Mouse (Mus musculus) olfactory bulb, adult 2 months (tissue): ENCODE measurements around the gene Cwc22. TPM values are rescaled to one million over a fixed set of nuclear protein-coding genes. Genes with fewer than 3 reads are reported as not detected.

Experiments
- H3K27ac ChIP-seq: fragments of 200-500 bp; 2 replicates; pipeline ENCODE4 v1.5.1; 2012; ENCODE audit warnings: low read depth, low read length; ENCODE audit not compliant: insufficient read depth
- H3K4me1 ChIP-seq: fragments of 200-500 bp; 2 replicates; pipeline ENCODE4 v1.6.1; 2012; ENCODE audit warnings: low read length; ENCODE audit not compliant: control insufficient read depth, insufficient read depth
- H3K4me3 ChIP-seq: fragments of 200-500 bp; 2 replicates; pipeline ENCODE4 v1.5.1; 2012; ENCODE audit warnings: mild to moderate bottlenecking, low read depth, low read length, moderate library complexity; ENCODE audit not compliant: insufficient read depth
- CTCF ChIP-seq: fragments of 200-500 bp; IDR thresholded peaks from 2 replicates; pipeline ENCODE4 v1.5.1; 2012; ENCODE audit warnings: low read depth, mild to moderate bottlenecking, low read length, moderate library complexity; ENCODE audit not compliant: insufficient read depth
- POLR2A ChIP-seq: fragments of 200-500 bp; IDR thresholded peaks from 2 replicates; pipeline ENCODE4 v1.6.1; 2012; ENCODE audit warnings: mild to moderate bottlenecking, low read depth, low read length, moderate library complexity; ENCODE audit not compliant: insufficient read depth
- WGBS: fragments of 180-500 bp; shearing (Covaris S2); methylation state at CpG from one replicate; pipeline ENCODE4 v1.1.7; 2018; 5-methylcytosine and 5-hydroxymethylcytosine counted together
- polyA plus RNA-seq: library from polyadenylated mRNA; stranded (reverse); fragments of >200 nt; gene quantifications from 2 replicates; pipeline ENCODE4 v1.2.4, GENCODE M21; 2012; ENCODE audit warnings: low replicate concordance; ENCODE audit not compliant: missing spikeins, insufficient read depth, insufficient read length

Gene Cwc22
- polyA plus RNA-seq, 1 experiment: not detected

DNA sequence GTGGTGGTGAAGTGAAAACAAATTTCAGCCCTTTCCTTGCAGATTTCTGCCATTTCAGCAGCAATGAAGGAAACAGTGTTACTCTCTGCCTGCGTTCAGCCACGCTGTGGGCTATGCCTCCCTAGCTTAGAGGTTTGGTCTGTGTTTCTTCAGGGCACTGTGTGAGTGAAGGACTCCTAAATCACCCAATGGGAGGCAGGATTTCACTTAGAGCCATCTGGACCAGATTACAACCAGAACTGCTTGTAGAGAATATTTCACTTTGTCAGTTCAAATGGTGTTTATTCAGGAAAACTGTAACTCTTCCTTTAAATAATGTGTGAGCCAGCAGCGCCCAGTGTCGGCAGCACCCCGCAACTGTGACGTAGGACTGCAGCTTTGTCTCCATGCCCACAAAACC, 82.2 kb downstream of the Cwc22 start:
- TF ChIP-seq CTCF: no peak
- no peak for TF ChIP-seq POLR2A
- Histone ChIP-seq H3K27ac (peak overlapping the region; percentile 56; the same call in 1 of the 2 replicates), H3K4me1 (peaks cover 9% of the 10 kb centered on the region), H3K4me3 (no peak overlapping the region)
- 49% methylated on average over 6 of the region's 6 CpGs for WGBS

DNA sequence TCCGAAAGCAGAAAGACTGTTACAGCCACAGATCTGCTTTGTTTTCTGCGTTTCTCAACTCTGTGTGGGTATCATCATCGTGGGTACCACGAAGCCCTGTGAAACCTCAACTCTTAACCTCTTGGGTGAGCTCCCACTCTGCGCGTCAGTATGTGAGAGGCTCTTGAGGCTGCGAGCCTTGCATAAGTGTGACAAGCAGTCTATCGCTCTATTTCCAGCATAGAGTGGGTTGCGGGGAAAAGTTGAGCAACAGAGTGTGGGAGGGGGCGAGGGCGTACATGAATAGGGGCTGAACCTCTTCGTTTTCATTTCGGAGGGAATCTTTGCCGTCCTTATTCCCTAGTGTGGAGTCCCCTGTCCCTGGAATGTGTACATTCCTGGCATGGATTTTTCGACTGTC, 82.7 kb downstream of the Cwc22 start:
- TF ChIP-seq CTCF: no peak
- TF ChIP-seq POLR2A: no peak
- H3K4me1 ChIP-seq: peaks cover 9% of the 10 kb centered on the region
- 53% methylated on average over 15 of the region's 15 CpGs for WGBS
- H3K4me3 ChIP-seq: peak overlapping the region; percentile 2; the same call in 1 of the 2 replicates
- peak overlapping the region; percentile 56; the same call in 1 of the 2 replicates for H3K27ac ChIP-seq

DNA sequence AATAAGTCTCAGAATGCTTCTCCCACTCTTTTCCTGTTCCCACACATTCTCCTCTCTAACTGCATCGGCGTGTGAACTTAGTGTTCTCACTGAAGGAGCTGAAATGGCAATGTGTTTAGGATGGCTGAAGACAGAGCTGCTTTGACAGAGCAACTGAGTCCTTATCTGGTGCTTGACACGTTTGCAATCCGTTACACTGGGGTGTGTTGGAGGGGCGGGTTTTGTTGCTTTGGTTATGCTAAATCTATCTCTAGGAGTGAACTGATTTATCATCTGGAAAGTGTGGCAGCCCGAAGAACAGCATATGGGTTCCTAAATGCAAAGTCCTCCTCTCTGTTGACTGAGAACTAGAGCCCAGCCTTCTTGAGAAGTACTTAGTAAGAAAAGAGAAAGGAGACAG, 104.7 kb downstream of the Cwc22 start:
- TF ChIP-seq CTCF (no peak), POLR2A (no peak)
- H3K27ac ChIP-seq: no peak overlapping the region
- no peaks in the 10 kb centered on the region for H3K4me1 ChIP-seq
- 46% methylated on average over 6 of the region's 6 CpGs for WGBS
- H3K4me3 ChIP-seq: no peak overlapping the region

DNA sequence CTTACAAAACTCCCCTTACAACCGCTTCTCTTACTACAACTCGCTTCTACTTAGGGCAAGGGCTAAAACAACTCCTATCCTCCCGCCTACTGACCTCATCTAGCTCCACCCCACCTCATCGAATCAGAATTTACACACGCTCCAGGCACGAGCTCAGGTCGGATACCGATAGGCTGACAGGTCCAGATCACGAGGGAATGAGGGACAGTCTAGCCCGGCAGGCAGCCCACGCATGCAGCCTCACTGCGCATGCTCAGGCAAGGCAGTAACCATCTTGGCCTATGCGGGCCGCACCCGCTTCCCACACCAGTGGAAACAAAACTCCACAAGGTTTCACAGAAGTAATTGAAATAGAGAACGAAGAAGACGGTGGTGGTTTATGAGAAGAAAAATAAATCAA, 106.6 kb downstream of the Cwc22 start:
- WGBS: 94% methylated on average over 17 of the region's 17 CpGs

DNA sequence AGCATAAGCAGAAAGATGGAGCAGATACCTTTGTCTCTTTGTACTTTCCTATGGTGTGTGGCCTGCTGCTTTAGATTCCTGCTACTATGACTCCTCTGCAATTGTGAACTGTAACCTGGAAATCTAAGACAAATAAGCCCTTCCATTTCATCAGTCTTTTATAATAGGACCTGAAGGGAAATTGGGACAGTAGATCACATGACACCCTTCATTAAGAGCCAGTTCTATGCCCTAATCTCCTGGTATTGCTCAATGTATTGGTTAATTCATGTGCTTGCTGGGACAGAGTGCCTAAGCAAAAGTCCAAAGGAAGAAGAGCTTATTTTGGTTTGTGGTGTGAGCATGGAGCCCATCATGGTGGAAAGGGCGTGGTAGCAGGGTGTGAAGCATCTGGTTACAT, 107.5 kb downstream of the Cwc22 start:
- no peak overlapping the region for H3K4me3 ChIP-seq

More for the DNA sequence above, 106.6 kb downstream of the Cwc22 start:
- H3K4me3 ChIP-seq: no peak overlapping the region
- H3K4me1 ChIP-seq: no peaks in the 10 kb centered on the region
- H3K27ac ChIP-seq: no peak overlapping the region
- TF ChIP-seq CTCF (no peak), POLR2A (no peak)

DNA sequence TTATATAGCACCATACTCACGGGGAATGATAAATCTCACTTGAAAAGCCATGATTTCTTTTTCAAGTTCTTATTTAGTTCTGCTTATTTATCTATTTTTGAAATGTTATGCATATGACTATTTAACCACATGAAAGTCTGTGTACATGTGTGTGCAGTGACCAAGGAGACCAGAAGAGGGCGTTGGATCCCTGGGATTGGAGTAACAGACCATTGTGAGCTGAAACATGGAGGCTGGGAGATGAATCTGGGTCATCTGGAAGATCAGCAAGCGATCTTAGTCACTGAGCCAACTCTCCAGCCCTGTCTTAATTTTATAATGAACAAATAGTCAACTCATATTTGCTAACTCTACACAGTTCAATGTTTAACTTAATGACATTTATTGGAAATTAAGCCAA, 110.4 kb downstream of the Cwc22 start:
- Histone ChIP-seq H3K27ac (no peak overlapping the region), H3K4me3 (no peak overlapping the region), H3K4me1 (no peaks in the 10 kb centered on the region)
- WGBS: 45% methylated on average over 3 of the region's 3 CpGs
- TF ChIP-seq POLR2A (no peak), CTCF (no peak)

More for the DNA sequence above, 107.5 kb downstream of the Cwc22 start:
- WGBS: 91% methylated on average over 1 of the region's 1 CpGs
- no peak overlapping the region for H3K27ac ChIP-seq
- H3K4me1 ChIP-seq: no peaks in the 10 kb centered on the region
- TF ChIP-seq POLR2A (no peak), CTCF (no peak)

Other genes with a start within 250 kb of the Cwc22 start
- gene Zfp385b, start 126.7 kb downstream of the Cwc22 start, polyA plus RNA-seq: not detected in 2 replicates